Mouse (Mus musculus): ENCODE data around the gene Dusp5. TPM values are rescaled to one million over a fixed set of nuclear protein-coding genes. Genes with fewer than 3 reads are reported as not detected.

Gene Dusp5
- polyA plus RNA-seq, 1 experiment, result 46.7 TPM

DNA sequence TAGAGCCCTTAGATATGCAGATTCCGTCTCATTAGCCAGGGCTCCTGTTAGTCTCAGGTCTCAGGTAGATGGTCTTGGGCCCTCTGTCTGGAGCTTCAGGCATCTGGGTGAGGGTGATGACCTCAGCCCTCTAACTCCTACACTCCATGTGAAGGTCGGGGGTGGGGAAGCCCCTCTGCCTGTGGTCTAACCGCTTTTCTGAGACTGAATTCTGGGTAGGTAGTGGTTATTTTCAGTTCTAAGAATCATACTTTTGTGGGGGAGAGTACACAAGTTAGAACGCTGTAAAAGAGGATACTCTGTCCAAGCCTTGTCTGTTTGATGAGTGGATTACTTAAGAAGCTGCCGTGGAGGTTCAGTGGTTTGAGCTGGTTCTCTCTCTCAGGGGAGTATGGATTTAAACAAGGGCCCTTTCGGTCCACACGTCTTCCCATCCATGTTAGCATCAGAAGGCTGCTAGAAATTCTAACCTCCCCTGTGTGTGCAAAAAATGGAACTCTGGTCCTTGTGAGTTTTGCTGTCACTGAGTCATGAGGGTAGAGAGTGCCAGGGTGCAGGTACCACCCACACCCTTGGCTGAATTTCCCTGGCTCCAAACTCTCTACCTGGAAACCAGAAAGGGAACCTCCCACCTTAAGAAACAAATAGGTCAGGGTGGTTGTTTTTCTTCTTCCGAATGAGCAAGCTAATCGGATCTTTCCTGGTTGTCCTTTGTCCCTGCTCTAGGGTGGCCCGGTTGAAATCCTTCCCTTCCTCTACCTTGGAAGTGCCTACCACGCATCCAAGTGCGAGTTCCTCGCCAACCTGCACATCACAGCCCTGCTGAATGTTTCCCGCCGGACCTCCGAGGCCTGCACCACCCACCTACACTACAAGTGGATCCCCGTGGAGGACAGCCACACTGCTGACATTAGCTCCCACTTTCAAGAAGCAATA lies 8.1 kb downstream of the Dusp5 start:
- Histone ChIP-seq H3K27ac (ENCODE audit: control insufficient read depth, insufficient read depth, low read length) (peak overlapping the region; percentile 5; the same call in 1 of the 2 replicates), H3K36me3 (ENCODE audit: control insufficient read depth, insufficient read depth, low read length) (peaks cover 55% of the 10 kb centered on the region)
- WGBS, result 53% methylated on average over 17 of the region's 17 CpGs

DNA sequence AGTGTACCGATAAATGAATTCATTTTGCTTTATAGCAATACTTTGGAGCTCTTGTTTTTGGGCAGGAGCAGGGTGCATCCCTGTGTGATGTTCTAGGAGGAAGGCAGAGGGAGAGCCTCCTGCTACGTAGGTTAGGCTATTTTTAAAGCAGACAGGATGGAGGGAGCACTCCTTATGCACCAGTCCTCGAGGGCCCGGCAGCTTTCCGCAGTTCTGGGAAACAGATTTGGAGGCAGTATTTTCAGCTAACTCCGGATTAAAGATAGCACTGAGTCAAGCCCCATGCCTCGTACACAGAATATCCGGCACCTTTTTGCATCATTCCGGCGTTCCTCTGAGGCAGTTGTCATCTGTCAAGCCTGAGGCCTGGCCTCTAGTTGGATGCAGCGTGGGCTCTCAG lies 9.1 kb downstream of the Dusp5 start:
- TF ChIP-seq POLR2A (IDR thresholded peaks at IDR 0.05; ENCODE audit: control insufficient read depth, extremely low read depth, insufficient read depth, low read length, poor library complexity), result no peak
- TF ChIP-seq CTCF (IDR thresholded peaks at IDR 0.05; ENCODE audit: borderline replicate concordance, control insufficient read depth, extremely low read depth, insufficient read depth, low read length, poor library complexity), result no peak
- H3K4me1 ChIP-seq (replicated peaks; ENCODE audit: control insufficient read depth, insufficient read depth, low read length), result peaks cover 41% of the 10 kb centered on the region
- no peak overlapping the region for H3K27ac ChIP-seq (ENCODE audit: control insufficient read depth, insufficient read depth, low read length)
- no peaks in the 10 kb centered on the region for H3K27me3 ChIP-seq (ENCODE audit: control insufficient read depth, insufficient read depth, low read length)
- no peak overlapping the region for H3K4me3 ChIP-seq (ENCODE audit: control insufficient read depth, insufficient read depth, low read length)
- peaks cover 65% of the 10 kb centered on the region for H3K36me3 ChIP-seq (ENCODE audit: control insufficient read depth, insufficient read depth, low read length)
- 97% methylated on average over 11 of the region's 11 CpGs for WGBS
- DNase-seq, result no peak

More for the DNA sequence above, 8.1 kb downstream of the Dusp5 start:
- no peak for TF ChIP-seq POLR2A (IDR thresholded peaks at IDR 0.05; ENCODE audit: control insufficient read depth, extremely low read depth, insufficient read depth, low read length, poor library complexity)
- no peak for TF ChIP-seq CTCF (IDR thresholded peaks at IDR 0.05; ENCODE audit: borderline replicate concordance, control insufficient read depth, extremely low read depth, insufficient read depth, low read length, poor library complexity)
- Histone ChIP-seq H3K4me1 (replicated peaks; ENCODE audit: control insufficient read depth, insufficient read depth, low read length) (peaks cover 43% of the 10 kb centered on the region), H3K27me3 (ENCODE audit: control insufficient read depth, insufficient read depth, low read length) (no peaks in the 10 kb centered on the region), H3K4me3 (ENCODE audit: control insufficient read depth, insufficient read depth, low read length) (no peak overlapping the region)
- DNase-seq, result peak; percentile 40

DNA sequence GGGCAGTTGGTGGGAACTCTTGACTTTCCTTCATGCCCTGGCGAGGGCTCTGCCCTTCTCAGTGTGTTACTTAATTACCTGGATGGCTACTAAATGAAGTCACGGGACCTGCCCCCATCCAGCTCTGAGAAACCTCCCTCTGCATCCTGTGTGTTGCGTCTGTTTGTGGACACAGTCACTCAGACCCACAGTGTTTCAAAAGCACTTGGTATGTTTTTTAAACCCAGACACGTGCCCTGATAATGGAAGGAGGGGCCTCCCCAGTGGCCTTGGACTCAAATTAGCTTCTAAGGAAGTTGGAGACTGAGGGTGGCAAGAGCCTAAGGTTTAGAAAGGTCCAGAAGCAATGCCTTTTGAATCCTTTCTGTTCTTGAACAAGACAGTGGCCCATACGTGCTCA lies 9.9 kb downstream of the Dusp5 start:
- no peak overlapping the region for H3K27ac ChIP-seq (ENCODE audit: control insufficient read depth, insufficient read depth, low read length)
- no peaks in the 10 kb centered on the region for H3K27me3 ChIP-seq (ENCODE audit: control insufficient read depth, insufficient read depth, low read length)
- 72% methylated on average over 5 of the region's 5 CpGs for WGBS
- DNase-seq, result no peak
- no peak overlapping the region for H3K4me3 ChIP-seq (ENCODE audit: control insufficient read depth, insufficient read depth, low read length)
- peaks cover 41% of the 10 kb centered on the region for H3K4me1 ChIP-seq (replicated peaks; ENCODE audit: control insufficient read depth, insufficient read depth, low read length)
- no peak for TF ChIP-seq POLR2A (IDR thresholded peaks at IDR 0.05; ENCODE audit: control insufficient read depth, extremely low read depth, insufficient read depth, low read length, poor library complexity)
- no peak for TF ChIP-seq CTCF (IDR thresholded peaks at IDR 0.05; ENCODE audit: borderline replicate concordance, control insufficient read depth, extremely low read depth, insufficient read depth, low read length, poor library complexity)
- peaks cover 69% of the 10 kb centered on the region for H3K36me3 ChIP-seq (ENCODE audit: control insufficient read depth, insufficient read depth, low read length)

DNA sequence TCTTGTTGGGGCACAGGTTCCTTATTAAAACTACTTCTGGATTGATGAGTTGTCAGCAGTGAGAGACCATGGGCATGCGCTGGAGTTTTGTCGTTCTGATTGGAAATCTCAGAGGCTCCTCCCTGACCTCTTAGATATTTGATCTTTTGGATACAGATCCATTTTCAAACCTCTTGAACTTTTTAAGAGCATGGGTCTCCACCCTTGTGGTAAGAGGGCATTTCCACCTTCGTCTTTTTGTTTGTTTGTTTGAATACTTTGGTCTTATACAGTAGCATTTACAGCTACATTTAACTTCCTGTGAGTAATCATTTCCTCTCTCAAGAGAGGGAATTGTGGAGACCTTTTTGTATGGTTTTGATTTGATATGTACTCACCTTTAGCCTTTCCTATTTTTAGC lies 10.4 kb downstream of the Dusp5 start:
- 83% methylated on average over 3 of the region's 3 CpGs for WGBS
- Histone ChIP-seq H3K27ac (ENCODE audit: control insufficient read depth, insufficient read depth, low read length) (no peak overlapping the region), H3K36me3 (ENCODE audit: control insufficient read depth, insufficient read depth, low read length) (peaks cover 65% of the 10 kb centered on the region), H3K27me3 (ENCODE audit: control insufficient read depth, insufficient read depth, low read length) (no peaks in the 10 kb centered on the region), H3K4me1 (replicated peaks; ENCODE audit: control insufficient read depth, insufficient read depth, low read length) (peaks cover 43% of the 10 kb centered on the region), H3K4me3 (ENCODE audit: control insufficient read depth, insufficient read depth, low read length) (no peak overlapping the region)
- no peak for TF ChIP-seq CTCF (IDR thresholded peaks at IDR 0.05; ENCODE audit: borderline replicate concordance, control insufficient read depth, extremely low read depth, insufficient read depth, low read length, poor library complexity)
- no peak for TF ChIP-seq POLR2A (IDR thresholded peaks at IDR 0.05; ENCODE audit: control insufficient read depth, extremely low read depth, insufficient read depth, low read length, poor library complexity)
- DNase-seq, result no peak

DNA sequence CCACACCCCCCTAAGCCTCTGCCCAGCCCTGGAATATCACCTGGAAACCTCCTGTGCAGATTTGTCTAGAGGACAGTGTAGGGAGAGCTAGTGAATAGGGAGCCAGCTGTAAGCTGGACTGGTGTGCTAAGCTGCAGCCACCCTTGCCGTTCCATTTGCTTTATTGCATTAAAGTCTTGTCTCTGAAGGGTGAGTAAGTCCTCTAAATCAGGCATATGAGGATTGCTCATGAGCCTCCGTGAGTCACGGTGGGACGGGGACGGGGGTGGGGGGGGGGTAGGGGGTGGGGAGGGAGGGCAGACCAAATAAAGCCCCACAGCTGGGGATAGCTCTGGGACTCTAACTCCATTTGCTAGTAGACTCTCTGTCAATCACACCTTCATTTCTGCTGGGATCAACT lies 14.7 kb downstream of the Dusp5 start:
- Histone ChIP-seq H3K36me3 (ENCODE audit: control insufficient read depth, insufficient read depth, low read length) (peaks cover 42% of the 10 kb centered on the region), H3K27me3 (ENCODE audit: control insufficient read depth, insufficient read depth, low read length) (no peaks in the 10 kb centered on the region), H3K27ac (ENCODE audit: control insufficient read depth, insufficient read depth, low read length) (no peak overlapping the region), H3K4me1 (replicated peaks; ENCODE audit: control insufficient read depth, insufficient read depth, low read length) (peaks cover 20% of the 10 kb centered on the region), H3K4me3 (ENCODE audit: control insufficient read depth, insufficient read depth, low read length) (no peak overlapping the region)
- 93% methylated on average over 5 of the region's 5 CpGs for WGBS
- no peak for TF ChIP-seq CTCF (IDR thresholded peaks at IDR 0.05; ENCODE audit: borderline replicate concordance, control insufficient read depth, extremely low read depth, insufficient read depth, low read length, poor library complexity)
- no peak for TF ChIP-seq POLR2A (IDR thresholded peaks at IDR 0.05; ENCODE audit: control insufficient read depth, extremely low read depth, insufficient read depth, low read length, poor library complexity)
- no peak for DNase-seq

DNA sequence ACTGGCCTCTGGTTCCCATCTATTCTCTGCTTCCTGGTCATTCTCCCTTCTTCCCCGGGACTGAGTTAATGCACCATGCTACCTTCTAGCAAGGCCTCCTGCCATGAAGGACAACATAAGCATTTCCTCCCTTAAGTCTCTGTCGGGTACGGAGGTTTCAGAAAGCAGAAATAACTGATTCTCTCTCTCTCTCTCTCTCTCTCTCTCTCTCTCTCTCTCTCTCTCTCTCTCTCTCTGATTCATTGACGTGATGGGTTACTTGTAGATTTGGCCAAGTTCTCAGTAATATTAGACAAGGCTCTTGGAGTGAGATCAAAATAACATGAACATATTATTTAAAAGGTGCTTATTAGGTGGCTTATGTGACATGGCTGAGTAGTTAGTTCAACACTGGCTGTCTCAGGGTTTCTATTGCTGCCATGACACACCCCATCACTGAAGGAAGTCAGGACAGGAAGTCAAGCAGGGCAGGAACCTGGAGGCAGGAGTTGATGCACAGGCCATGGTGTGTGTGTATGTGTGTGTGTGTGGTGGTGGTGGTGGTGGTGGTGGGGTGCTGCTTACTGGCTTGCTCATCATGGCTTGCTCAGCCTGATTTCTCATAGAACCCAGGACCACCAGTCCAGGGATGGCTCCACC lies 16.1 kb downstream of the Dusp5 start:
- Histone ChIP-seq H3K27ac (ENCODE audit: control insufficient read depth, insufficient read depth, low read length) (no peak overlapping the region), H3K4me1 (replicated peaks; ENCODE audit: control insufficient read depth, insufficient read depth, low read length) (peaks cover 14% of the 10 kb centered on the region), H3K27me3 (ENCODE audit: control insufficient read depth, insufficient read depth, low read length) (no peaks in the 10 kb centered on the region), H3K36me3 (ENCODE audit: control insufficient read depth, insufficient read depth, low read length) (peaks cover 33% of the 10 kb centered on the region), H3K4me3 (ENCODE audit: control insufficient read depth, insufficient read depth, low read length) (no peak overlapping the region)
- no peak for DNase-seq
- TF ChIP-seq POLR2A (IDR thresholded peaks at IDR 0.05; ENCODE audit: control insufficient read depth, extremely low read depth, insufficient read depth, low read length, poor library complexity) (no peak), CTCF (IDR thresholded peaks at IDR 0.05; ENCODE audit: borderline replicate concordance, control insufficient read depth, extremely low read depth, insufficient read depth, low read length, poor library complexity) (no peak)
- WGBS, result 46% methylated on average over 4 of the region's 4 CpGs

Measured in thymus, adult 2 months (tissue).